23 mouse cellular contexts compared by ENCODE assay signal in the genomic region with DNA sequence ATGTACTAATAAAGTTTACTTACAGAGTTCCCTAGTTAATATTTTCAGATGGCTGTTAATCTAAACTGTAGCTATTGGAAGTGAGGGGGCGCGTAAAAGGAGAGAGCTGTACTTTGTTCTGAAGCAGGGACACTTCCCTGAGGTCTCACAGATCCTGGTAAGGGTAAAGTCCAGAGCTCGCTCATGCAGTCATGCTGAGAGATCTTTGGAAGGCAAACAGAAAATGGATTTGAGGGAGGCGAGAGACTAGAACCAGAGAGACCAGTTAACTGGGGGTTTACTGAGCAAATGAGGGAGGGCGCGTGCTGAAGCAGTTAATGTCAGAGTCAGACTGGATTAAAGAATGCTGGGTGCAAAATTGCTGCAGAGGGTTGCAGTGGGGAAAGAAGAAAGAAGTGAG. TPM values are rescaled to one million over a fixed set of nuclear protein-coding genes. Genes with fewer than 3 reads are reported as not detected.
A peak's percentile ranks its signal among the peaks of the same experiment; 100 is the strongest.
DNase-seq lines count a peak whose midpoint lies in the region; ATAC-seq and TF ChIP-seq lines count a peak whose summit lies in the region.
"Had no signal": no experiment of that assay in that cellular context is flagged by ENCODE, and none has a peak within 500 bp of the region (broad histone marks: within the 10 kb centered on the region; RNA-seq: fewer than 3 reads in every experiment).

No protein-coding gene starts in this region.

- H3K9me3 ChIP-seq in intestine, embryonic 14.5 days (ENCODE audit: control insufficient read depth, low read length) = no peaks in the 10 kb centered on the region
- H3K9me3 ChIP-seq: embryonic facial prominence, embryonic 12.5 days; heart, embryonic 10.5 days; hindbrain, embryonic 13.5 days had no signal

- peak overlapping the region; percentile 20 for H3K4me2 ChIP-seq in intestine, embryonic 14.5 days (ENCODE audit: low read length)
- H3K4me2 ChIP-seq: embryonic facial prominence, embryonic 12.5 days; hindbrain, embryonic 13.5 days had no signal

- peak; percentile 57 for DNase-seq in intestine, embryonic 14.5 days (ENCODE audit: low spot score)
- peak; percentile 88 for DNase-seq in kidney, adult 2 months
- DNase-seq in kidney, postnatal 25 days = peak; percentile 58 to 78
- no peak for DNase-seq in cerebellum, adult 2 months
- DNase-seq in adrenal gland, adult 2 months = no peak
- DNase-seq: adrenal gland, postnatal 10 days; cerebellum, adult 11 months; gastrocnemius, postnatal 25 days; heart, postnatal 14 days; layer of hippocampus, postnatal 36 days; left cerebral cortex, postnatal 4 days; lung, adult 2 months; lung, postnatal 36 days; right cerebral cortex, adult 18-20 months; spleen, adult 18-20 months; thymus, postnatal 25 days had no signal

- H3K27me3 ChIP-seq in intestine, embryonic 14.5 days (replicated peaks; ENCODE audit: control insufficient read depth, insufficient read depth, low read length) = no peaks in the 10 kb centered on the region
- no peaks in the 10 kb centered on the region for H3K27me3 ChIP-seq in kidney, adult 2 months (replicated peaks; ENCODE audit: control insufficient read depth, insufficient read depth, low read length)
- no peaks in the 10 kb centered on the region for H3K27me3 ChIP-seq in small intestine, adult 2 months (ENCODE audit: control insufficient read depth, insufficient read depth, low read length)
- H3K27me3 ChIP-seq in cerebellum, adult 2 months (ENCODE audit: control insufficient read depth, insufficient read depth, low read length) = no peaks in the 10 kb centered on the region
- H3K27me3 ChIP-seq: embryonic facial prominence, embryonic 12.5 days; hindbrain, embryonic 13.5 days had no signal

- H3K4me3 ChIP-seq in intestine, embryonic 14.5 days (ENCODE audit: low read depth, low read length) = no peak overlapping the region
- peak overlapping the region; percentile 26 for H3K4me3 ChIP-seq in kidney, adult 2 months (ENCODE audit: insufficient read depth, low read depth, low read length)
- H3K4me3 ChIP-seq in small intestine, adult 2 months (ENCODE audit: low read depth, low read length) = no peak overlapping the region
- no peak overlapping the region for H3K4me3 ChIP-seq in cerebellum, adult 2 months (replicated peaks; ENCODE audit: insufficient read depth, low read depth, low read length)
- H3K4me3 ChIP-seq: embryonic facial prominence, embryonic 12.5 days; heart, embryonic 10.5 days; hindbrain, embryonic 13.5 days had no signal

- no peak overlapping the region for H3K9ac ChIP-seq in intestine, embryonic 14.5 days (ENCODE audit: low read length)
- H3K9ac ChIP-seq: embryonic facial prominence, embryonic 12.5 days; hindbrain, embryonic 13.5 days had no signal

- 60% methylated on average over 6 of the region's 6 CpGs for WGBS in intestine, embryonic 14.5 days
- 58% methylated on average over 6 of the region's 6 CpGs for WGBS in kidney, adult 2 months
- 37% methylated on average over 6 of the region's 6 CpGs for WGBS in small intestine, adult 2 months
- 83% methylated on average over 6 of the region's 6 CpGs for WGBS in cerebellum, adult 2 months

- H3K36me3 ChIP-seq in intestine, embryonic 14.5 days (ENCODE audit: control insufficient read depth, insufficient read depth, low read length) = peaks cover 10% of the 10 kb centered on the region; the same call in 1 of the 2 replicates
- H3K36me3 ChIP-seq in kidney, adult 2 months (ENCODE audit: control insufficient read depth, insufficient read depth, low read length) = peaks cover 10% of the 10 kb centered on the region
- peaks cover 15% of the 10 kb centered on the region for H3K36me3 ChIP-seq in small intestine, adult 2 months (ENCODE audit: control insufficient read depth, insufficient read depth, low read length)

- H3K4me1 ChIP-seq in intestine, embryonic 14.5 days (replicated peaks; ENCODE audit: control insufficient read depth, insufficient read depth, low read length) = peaks cover 12% of the 10 kb centered on the region; the same call in 1 of the 2 replicates
- peaks cover 9% of the 10 kb centered on the region; the same call in 1 of the 2 replicates for H3K4me1 ChIP-seq in kidney, adult 2 months (ENCODE audit: control insufficient read depth, insufficient read depth, low read length)
- H3K4me1 ChIP-seq in small intestine, adult 2 months (ENCODE audit: control insufficient read depth, insufficient read depth, insufficient read length, low read length) = peaks cover 8% of the 10 kb centered on the region
- no peaks in the 10 kb centered on the region for H3K4me1 ChIP-seq in cerebellum, adult 2 months (ENCODE audit: control insufficient read depth, insufficient read depth, low read length)
- H3K4me1 ChIP-seq: embryonic facial prominence, embryonic 12.5 days had no signal

- no peak for TF ChIP-seq POLR2A in kidney, adult 2 months (IDR thresholded peaks at IDR 0.05; ENCODE audit: low read depth, low read length)
- TF ChIP-seq POLR2A in small intestine, adult 2 months (IDR thresholded peaks at IDR 0.05; ENCODE audit: low read depth, low read length) = no peak
- no peak for TF ChIP-seq POLR2A in cerebellum, adult 2 months (IDR thresholded peaks at IDR 0.05; ENCODE audit: borderline replicate concordance, insufficient read depth, low read length)

- peak overlapping the region; percentile 27 for H3K27ac ChIP-seq in intestine, embryonic 14.5 days (ENCODE audit: low read depth)
- H3K27ac ChIP-seq in kidney, adult 2 months (ENCODE audit: insufficient read depth, low read depth, low read length) = peak overlapping the region; percentile 97
- peak overlapping the region; percentile 78 for H3K27ac ChIP-seq in small intestine, adult 2 months (ENCODE audit: insufficient read depth, low read depth, low read length)
- H3K27ac ChIP-seq in cerebellum, adult 2 months (ENCODE audit: insufficient read depth, low read length) = no peak overlapping the region
- H3K27ac ChIP-seq: embryonic facial prominence, embryonic 12.5 days; heart, embryonic 10.5 days; hindbrain, embryonic 13.5 days had no signal

- no peak for TF ChIP-seq CTCF in kidney, adult 2 months (conservative IDR thresholded peaks at IDR 0.05; ENCODE audit: insufficient read depth, insufficient read length, low read depth, low read length)
- TF ChIP-seq CTCF in small intestine, adult 2 months (IDR thresholded peaks at IDR 0.05; ENCODE audit: extremely low read depth, insufficient read length, insufficient replicate concordance, low read depth, low read length) = no peak
- TF ChIP-seq CTCF in cerebellum, adult 2 months (IDR thresholded peaks at IDR 0.05; ENCODE audit: borderline replicate concordance, insufficient read depth, low read depth, low read length) = no peak

- ATAC-seq in intestine, embryonic 14.5 days (replicated peaks; ENCODE audit: low FRiP score, low TSS enrichment, low read depth) = peak; percentile 41; the same call in 1 of the 2 replicates
- ATAC-seq in frontal cortex, adult (ENCODE audit: low TSS enrichment) = no peak

RNA-seq across cellular contexts. Expression of a gene that starts 4.2 kb away (rescaled TPM):
- polyA plus RNA-seq in intestine, embryonic 14.5 days (2014; fragmentation: Nextera tagmentation; extraction: Ambion mirVana) = 21.6 and 22.7 TPM in 2 replicates
- polyA plus RNA-seq in kidney, adult 2 months (2012; rRNA removed) = 66.9 and 71.9 TPM in 2 replicates
- 5.2 and 5.3 TPM in 2 replicates for polyA plus RNA-seq in small intestine, adult 2 months (2012; rRNA removed)
- polyA plus RNA-seq in cerebellum, adult 2 months (2012; rRNA removed) = 11.4 and 12.0 TPM in 2 replicates
- total RNA-seq in adrenal gland, adult 2 months (2021) = 10 to 100 TPM; 18.9 to 22.0 TPM
- 7.5 and 9.5 TPM in 2 replicates for polyA plus RNA-seq in adrenal gland, adult 2 months (2012; rRNA removed)

RNA-seq across cellular contexts. Expression of a gene that starts 14.8 kb away (rescaled TPM):
- not detected in 2 replicates for polyA plus RNA-seq in intestine, embryonic 14.5 days (2014; fragmentation: Nextera tagmentation; extraction: Ambion mirVana)
- 0.14 and 0.16 TPM in 2 replicates for polyA plus RNA-seq in kidney, adult 2 months (2012; rRNA removed)
- polyA plus RNA-seq in small intestine, adult 2 months (2012; rRNA removed) = not detected in 2 replicates
- polyA plus RNA-seq in cerebellum, adult 2 months (2012; rRNA removed) = 0.10 and 0.19 TPM in 2 replicates
- total RNA-seq in adrenal gland, adult 2 months (2021) = not detected
- 0.04 TPM in 1 of 2 replicates, not detected in the other for polyA plus RNA-seq in adrenal gland, adult 2 months (2012; rRNA removed)
- total RNA-seq: adrenal gland, postnatal 10 days; gastrocnemius, postnatal 25 days; heart, postnatal 14 days; layer of hippocampus, postnatal 36 days; left cerebral cortex, postnatal 4 days; midbrain, postnatal 0 days had no signal
- polyA plus RNA-seq: lung, adult 2 months; midbrain, postnatal 0 days had no signal

RNA-seq across cellular contexts. Expression of a gene that starts 33.6 kb away (rescaled TPM):
- polyA plus RNA-seq in intestine, embryonic 14.5 days (2014; fragmentation: Nextera tagmentation; extraction: Ambion mirVana) = 0.95 and 1.7 TPM in 2 replicates
- polyA plus RNA-seq in kidney, adult 2 months (2012; rRNA removed) = 22.3 and 22.4 TPM in 2 replicates
- polyA plus RNA-seq in small intestine, adult 2 months (2012; rRNA removed) = 0.34 and 0.96 TPM in 2 replicates
- 0.17 and 0.20 TPM in 2 replicates for polyA plus RNA-seq in cerebellum, adult 2 months (2012; rRNA removed)
- 1 to 10 TPM in 1 of 2 experiments, under 1 TPM in 1; 0.63 to 1.3 TPM for total RNA-seq in adrenal gland, adult 2 months (2021)
- 0.19 and 0.54 TPM in 2 replicates for polyA plus RNA-seq in adrenal gland, adult 2 months (2012; rRNA removed)
- total RNA-seq: layer of hippocampus, postnatal 36 days had no signal

RNA-seq across cellular contexts. Expression of a gene that starts 52.0 kb away (rescaled TPM):
- not detected in 2 replicates for polyA plus RNA-seq in intestine, embryonic 14.5 days (2014; fragmentation: Nextera tagmentation; extraction: Ambion mirVana)
- polyA plus RNA-seq in kidney, adult 2 months (2012; rRNA removed) = not detected in 2 replicates
- not detected in 2 replicates for polyA plus RNA-seq in small intestine, adult 2 months (2012; rRNA removed)
- 0.24 and 0.33 TPM in 2 replicates for polyA plus RNA-seq in cerebellum, adult 2 months (2012; rRNA removed)
- not detected for total RNA-seq in adrenal gland, adult 2 months (2021)
- not detected in 2 replicates for polyA plus RNA-seq in adrenal gland, adult 2 months (2012; rRNA removed)
- total RNA-seq: adrenal gland, postnatal 10 days; gastrocnemius, postnatal 25 days had no signal
- polyA plus RNA-seq: lung, adult 2 months; testis, adult 2 months had no signal

Comparison
In these comparisons a context has a peak if more than half of its experiments do, and no peak if none do; other contexts are left out.
1. DNase-seq: peak in intestine, embryonic 14.5 days (single experiment), kidney, adult 2 months (single experiment) and kidney, postnatal 25 days (2 of 2); none in cerebellum, adult 2 months (0 of 2) and adrenal gland, adult 2 months (single experiment).